Mouse (Mus musculus) stomach, embryonic 15.5 days (tissue): ENCODE results near the gene Rims3. TPM values are rescaled to one million over a fixed set of nuclear protein-coding genes. Genes with fewer than 3 reads are reported as not detected.

Source experiments
- ATAC-seq: fragments of 200-750 bp; cut with Nextera tagmentation; 2 replicates; pipeline ENCODE4 v1.8.0; 2017; ENCODE audit warnings: low read depth, moderate number of reproducible peaks, moderate TSS enrichment; ENCODE audit not compliant: insufficient read depth, low FRiP score
- H3K27ac ChIP-seq: fragments of 300-500 bp; sonication (generic); 2 replicates; pipeline ENCODE4 v1.5.1; 2015; ENCODE audit warnings: mild to moderate bottlenecking, inconsistent platforms
- H3K27me3 ChIP-seq: fragments of 300-500 bp; sonication (generic); replicated peaks from 2 replicates; pipeline ENCODE4 v1.6.1; 2015; ENCODE audit warnings: inconsistent platforms
- H3K36me3 ChIP-seq: fragments of 300-500 bp; sonication (generic); 2 replicates; pipeline ENCODE4 v1.6.1; 2015; ENCODE audit warnings: inconsistent platforms
- H3K4me1 ChIP-seq: fragments of 300-500 bp; sonication (generic); 2 replicates; pipeline ENCODE4 v1.6.1; 2015; ENCODE audit warnings: inconsistent platforms
- H3K4me2 ChIP-seq: fragments of 300-500 bp; sonication (generic); 2 replicates; pipeline ENCODE4 v1.6.1; 2015; ENCODE audit warnings: mild to moderate bottlenecking, inconsistent platforms
- H3K4me3 ChIP-seq: fragments of 300-500 bp; sonication (generic); replicated peaks from 2 replicates; pipeline ENCODE4 v1.5.1; 2015; ENCODE audit warnings: inconsistent platforms
- H3K9ac ChIP-seq: fragments of 300-500 bp; sonication (generic); 2 replicates; pipeline ENCODE4 v1.6.1; 2015; ENCODE audit warnings: inconsistent platforms
- H3K9me3 ChIP-seq: fragments of 300-500 bp; sonication (generic); 2 replicates; pipeline ENCODE4 v1.6.1; 2016; ENCODE audit warnings: inconsistent platforms
- WGBS: fragments of 180-500 bp; shearing (Covaris S2); methylation state at CpG from one replicate; pipeline ENCODE4 v1.1.7; 2015; 5-methylcytosine and 5-hydroxymethylcytosine counted together
- polyA plus RNA-seq: library from polyadenylated mRNA; unstranded; fragments of >200 nt; fragmentation: Nextera tagmentation; extraction: Ambion mirVana; gene quantifications from 2 replicates; pipeline ENCODE4 v1.2.1, GENCODE M21; 2015

Gene Rims3
- polyA plus RNA-seq, 1 experiment from 2014 or later, result 1.5 TPM

GRCm38 (mm10) chr4:120825100-120825553, 29.5 kb upstream of the Rims3 start:
- Histone ChIP-seq H3K27ac (peak overlapping the region; percentile 100), H3K4me3 (peak overlapping the region; percentile 89), H3K36me3 (no peaks in the 10 kb centered on the region), H3K4me2 (peak overlapping the region; percentile 71), H3K9ac (peak overlapping the region; percentile 100), H3K9me3 (no peaks in the 10 kb centered on the region), H3K27me3 (no peaks in the 10 kb centered on the region), H3K4me1 (peaks cover 9% of the 10 kb centered on the region; the same call in 1 of the 2 replicates)
- WGBS, result under 1% methylated on average over 48 of the region's 53 CpGs
- peak; percentile 95 for ATAC-seq

GRCm38 (mm10) chr4:120825577-120826326, 28.9 kb upstream of the Rims3 start:
- H3K4me3 ChIP-seq, result peak overlapping the region; percentile 89
- H3K9ac ChIP-seq, result peak overlapping the region; percentile 100
- under 1% methylated on average over 50 of the region's 55 CpGs for WGBS
- H3K4me1 ChIP-seq, result peaks cover 9% of the 10 kb centered on the region; the same call in 1 of the 2 replicates
- ATAC-seq, result peak; percentile 96
- H3K36me3 ChIP-seq, result no peaks in the 10 kb centered on the region
- peak overlapping the region; percentile 71 for H3K4me2 ChIP-seq
- H3K27me3 ChIP-seq, result no peaks in the 10 kb centered on the region
- no peaks in the 10 kb centered on the region for H3K9me3 ChIP-seq
- H3K27ac ChIP-seq, result peak overlapping the region; percentile 100

- Histone ChIP-seq H3K27me3 (no peaks in the 10 kb centered on the region), H3K9me3 (no peaks in the 10 kb centered on the region), H3K36me3 (no peaks in the 10 kb centered on the region), H3K27ac (peak overlapping the region; percentile 100), H3K9ac (no peak overlapping the region), H3K4me2 (peak overlapping the region; percentile 53; the same call in 1 of the 2 replicates), H3K4me3 (peak overlapping the region; percentile 89; the same call in 1 of the 2 replicates), H3K4me1 (peaks cover 9% of the 10 kb centered on the region; the same call in 1 of the 2 replicates)
- ATAC-seq, result no peak
- WGBS, result 84% methylated on average over 6 of the region's 6 CpGs
These were observed 28.2 kb upstream of the Rims3 start for GRCm38 (mm10) chr4:120826418-120826817.

GRCm38 (mm10) chr4:120830767-120831166, 23.8 kb upstream of the Rims3 start:
- H3K27me3 ChIP-seq, result no peaks in the 10 kb centered on the region
- ATAC-seq, result no peak
- WGBS, result 54% methylated on average over 5 of the region's 5 CpGs
- H3K36me3 ChIP-seq, result no peaks in the 10 kb centered on the region
- H3K9me3 ChIP-seq, result no peaks in the 10 kb centered on the region
- H3K4me1 ChIP-seq, result no peaks in the 10 kb centered on the region
- H3K4me3 ChIP-seq, result no peak overlapping the region
- H3K9ac ChIP-seq, result no peak overlapping the region
- H3K27ac ChIP-seq, result no peak overlapping the region
- H3K4me2 ChIP-seq, result no peak overlapping the region

- Histone ChIP-seq H3K4me3 (no peak within 1 kb of the TSS), H3K9me3 (no peaks in the 10 kb centered on the region), H3K9ac (no peak within 1 kb of the TSS), H3K4me1 (no peaks in the 10 kb centered on the region), H3K36me3 (no peaks in the 10 kb centered on the region), H3K27me3 (no peaks in the 10 kb centered on the region), H3K27ac (no peak within 1 kb of the TSS), H3K4me2 (no peak within 1 kb of the TSS)
- 85% methylated on average over 4 of the region's 4 CpGs for whole genome bisulfite sequencing
- ATAC-seq, result no peak
These were observed 23.1 kb upstream of the Rims3 start, which contains the start of gene Nfyc for GRCm38 (mm10) chr4:120831472-120831871. Gene Nfyc (minus strand): TSS chr4:120831572.

GRCm38 (mm10) chr4:120841342-120841741, 13.3 kb upstream of the Rims3 start:
- ATAC-seq, result no peak
- H3K4me1 ChIP-seq, result no peaks in the 10 kb centered on the region
- H3K4me2 ChIP-seq, result no peak overlapping the region
- H3K27ac ChIP-seq, result no peak overlapping the region
- H3K9me3 ChIP-seq, result no peaks in the 10 kb centered on the region
- WGBS, result 88% methylated on average over 3 of the region's 3 CpGs
- no peaks in the 10 kb centered on the region for H3K36me3 ChIP-seq
- H3K9ac ChIP-seq, result no peak overlapping the region
- peaks cover 7% of the 10 kb centered on the region; the same call in 1 of the 2 replicates for H3K27me3 ChIP-seq
- H3K4me3 ChIP-seq, result no peak overlapping the region

GRCm38 (mm10) chr4:120844423-120845082, 10.1 kb upstream of the Rims3 start:
- Histone ChIP-seq H3K4me1 (no peaks in the 10 kb centered on the region), H3K9me3 (no peaks in the 10 kb centered on the region), H3K27me3 (peaks cover 7% of the 10 kb centered on the region; the same call in 1 of the 2 replicates), H3K4me2 (no peak overlapping the region), H3K36me3 (no peaks in the 10 kb centered on the region), H3K27ac (no peak overlapping the region), H3K9ac (no peak overlapping the region), H3K4me3 (no peak overlapping the region)
- ATAC-seq, result peak; percentile 86; the same call in 1 of the 2 replicates
- 26% methylated on average over 7 of the region's 7 CpGs for WGBS

GRCm38 (mm10) chr4:120845098-120845497, 9.5 kb upstream of the Rims3 start:
- no peak for ATAC-seq
- H3K4me2 ChIP-seq, result no peak overlapping the region
- H3K9ac ChIP-seq, result no peak overlapping the region
- WGBS, result 60% methylated on average over 4 of the region's 4 CpGs
- H3K4me3 ChIP-seq, result no peak overlapping the region
- no peaks in the 10 kb centered on the region for H3K4me1 ChIP-seq
- no peak overlapping the region for H3K27ac ChIP-seq
- H3K9me3 ChIP-seq, result no peaks in the 10 kb centered on the region
- H3K27me3 ChIP-seq, result peaks cover 7% of the 10 kb centered on the region; the same call in 1 of the 2 replicates
- H3K36me3 ChIP-seq, result no peaks in the 10 kb centered on the region

GRCm38 (mm10) chr4:120848909-120849308, 5.7 kb upstream of the Rims3 start:
- no peak overlapping the region for H3K4me2 ChIP-seq
- 79% methylated on average over 6 of the region's 6 CpGs for WGBS
- H3K9ac ChIP-seq, result no peak overlapping the region
- H3K27ac ChIP-seq, result no peak overlapping the region
- no peak for ATAC-seq
- no peak overlapping the region for H3K4me3 ChIP-seq
- H3K9me3 ChIP-seq, result no peaks in the 10 kb centered on the region
- H3K27me3 ChIP-seq, result peaks cover 7% of the 10 kb centered on the region; the same call in 1 of the 2 replicates
- no peaks in the 10 kb centered on the region for H3K36me3 ChIP-seq
- H3K4me1 ChIP-seq, result no peaks in the 10 kb centered on the region

- 69% methylated on average over 11 of the region's 11 CpGs for WGBS
- H3K9ac ChIP-seq, result no peak overlapping the region
These were observed 5.2 kb upstream of the Rims3 start for GRCm38 (mm10) chr4:120849451-120849850.

GRCm38 (mm10) chr4:120850946-120851345, 3.7 kb upstream of the Rims3 start:
- ATAC-seq, result no peak
- Histone ChIP-seq H3K4me1 (peaks cover 4% of the 10 kb centered on the region; the same call in 1 of the 2 replicates), H3K9ac (no peak overlapping the region), H3K9me3 (no peaks in the 10 kb centered on the region), H3K27me3 (peaks cover 11% of the 10 kb centered on the region), H3K36me3 (no peaks in the 10 kb centered on the region), H3K4me2 (no peak overlapping the region), H3K27ac (no peak overlapping the region), H3K4me3 (no peak overlapping the region)
- WGBS, result 2% methylated on average over 10 of the region's 10 CpGs

More at GRCm38 (mm10) chr4:120849451-120849850, 5.2 kb upstream of the Rims3 start:
- Histone ChIP-seq H3K4me3 (no peak overlapping the region), H3K27me3 (peaks cover 4% of the 10 kb centered on the region; the same call in 1 of the 2 replicates), H3K4me2 (no peak overlapping the region), H3K4me1 (no peaks in the 10 kb centered on the region), H3K9me3 (no peaks in the 10 kb centered on the region), H3K27ac (no peak overlapping the region), H3K36me3 (no peaks in the 10 kb centered on the region)
- no peak for ATAC-seq
